Mouse (Mus musculus): ENCODE results near the gene Basp1. TPM values are rescaled to one million over a fixed set of nuclear protein-coding genes. Genes with fewer than 3 reads are reported as not detected.

Gene Basp1
- polyA plus RNA-seq, 1 experiment from 2014 or later: 2.0 TPM

DNA sequence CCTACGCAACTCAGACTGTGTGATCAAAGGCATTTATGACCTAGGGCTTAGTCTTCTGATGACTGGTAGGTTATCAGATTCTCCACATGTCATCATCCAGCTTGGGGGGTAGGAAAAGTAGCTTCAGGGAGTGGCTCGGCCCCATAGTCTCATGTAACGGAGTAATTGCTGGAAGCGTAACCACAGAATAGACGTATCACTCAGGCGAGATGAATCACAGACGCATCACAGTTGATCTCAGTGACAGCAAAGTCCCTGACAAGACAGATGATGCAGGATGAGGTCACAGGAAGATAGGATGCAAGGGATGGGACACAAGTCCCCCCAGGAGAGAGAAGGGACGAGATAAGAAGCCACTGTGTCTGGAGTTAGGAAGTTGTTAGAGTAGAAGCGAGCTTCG, 30.6 kb upstream of the Basp1 start:
- H3K27ac ChIP-seq (replicated peaks): no peak overlapping the region
- WGBS (ENCODE audit: insufficient replicate concordance): 60% methylated on average over 10 of the region's 10 CpGs
- no peak overlapping the region for H3K4me3 ChIP-seq (replicated peaks)
- no peak overlapping the region for H3K4me2 ChIP-seq
- no peaks in the 10 kb centered on the region for H3K36me3 ChIP-seq (replicated peaks)
- no peaks in the 10 kb centered on the region for H3K9me3 ChIP-seq (replicated peaks)
- ATAC-seq (ENCODE audit: insufficient read depth): no peak
- peaks cover 5% of the 10 kb centered on the region; the same call in 1 of the 2 replicates for H3K27me3 ChIP-seq
- 0 out of 2 replicates have a peak, but pooled peaks cover 3% of the 10 kb centered on the region for H3K4me1 ChIP-seq (replicated peaks)
- no peak overlapping the region for H3K9ac ChIP-seq

DNA sequence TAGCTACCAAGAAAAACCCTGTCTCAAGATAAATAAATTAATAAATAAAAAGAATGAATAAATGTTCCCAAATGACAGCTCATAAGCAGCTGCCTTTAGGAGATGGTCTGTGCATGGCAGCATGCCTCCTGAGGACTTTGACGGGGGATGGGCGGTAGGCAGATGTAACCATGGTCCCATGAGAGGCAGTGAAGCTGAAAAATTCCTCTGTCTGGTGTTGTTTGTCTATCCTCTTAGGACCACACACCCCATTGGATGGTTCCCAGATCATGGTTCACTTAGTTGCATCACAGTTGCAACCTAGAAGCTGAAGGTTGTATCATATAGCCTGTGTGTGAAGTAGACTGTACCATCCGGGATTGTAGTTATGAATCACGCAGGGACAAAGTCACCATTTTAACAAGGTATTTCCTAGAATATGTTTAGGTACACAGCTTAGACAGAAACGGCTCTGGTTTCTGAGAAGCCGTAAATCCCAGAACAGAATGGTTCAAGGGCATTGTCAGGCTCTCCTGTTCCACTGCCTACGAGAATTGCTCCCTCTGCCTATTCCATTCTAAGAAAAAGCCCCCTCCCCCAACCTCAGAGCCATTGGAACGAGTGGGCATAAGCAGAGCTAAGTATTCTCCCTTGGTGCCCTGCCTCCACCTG, 29.7 kb upstream of the Basp1 start:
- no peaks in the 10 kb centered on the region for H3K36me3 ChIP-seq (replicated peaks)
- peaks cover 5% of the 10 kb centered on the region; the same call in 1 of the 2 replicates for H3K27me3 ChIP-seq
- no peak for ATAC-seq (ENCODE audit: insufficient read depth)
- WGBS (ENCODE audit: insufficient replicate concordance): 57% methylated on average over 8 of the region's 8 CpGs
- no peak overlapping the region for H3K4me3 ChIP-seq (replicated peaks)
- H3K4me1 ChIP-seq (replicated peaks): 0 out of 2 replicates have a peak, but pooled peaks cover 3% of the 10 kb centered on the region
- no peak overlapping the region for H3K4me2 ChIP-seq
- H3K9me3 ChIP-seq (replicated peaks): no peaks in the 10 kb centered on the region
- no peak overlapping the region for H3K27ac ChIP-seq (replicated peaks)
- no peak overlapping the region for H3K9ac ChIP-seq

DNA sequence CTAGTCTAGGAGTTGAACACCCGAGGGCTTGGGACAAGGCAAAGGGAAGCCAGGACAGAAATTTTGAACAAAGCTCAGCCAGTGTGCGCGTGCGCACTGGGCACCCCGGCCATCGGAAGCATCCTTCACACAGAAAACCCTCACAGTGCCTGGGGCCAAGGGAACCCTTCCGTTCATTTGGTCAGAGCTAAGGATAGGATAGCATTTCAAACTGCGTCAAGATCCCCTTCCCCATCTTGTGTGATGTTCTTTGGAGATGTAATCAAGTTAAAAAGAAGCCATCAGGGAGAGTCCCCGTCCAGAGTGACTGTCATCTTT, 28.3 kb upstream of the Basp1 start:
- 71% methylated on average over 9 of the region's 9 CpGs for WGBS (ENCODE audit: insufficient replicate concordance)
- H3K4me3 ChIP-seq (replicated peaks): no peak overlapping the region
- no peaks in the 10 kb centered on the region for H3K9me3 ChIP-seq (replicated peaks)
- 0 out of 2 replicates have a peak, but pooled peaks cover 3% of the 10 kb centered on the region for H3K4me1 ChIP-seq (replicated peaks)
- H3K36me3 ChIP-seq (replicated peaks): no peaks in the 10 kb centered on the region
- no peak overlapping the region for H3K4me2 ChIP-seq
- H3K9ac ChIP-seq: no peak overlapping the region
- no peak overlapping the region for H3K27ac ChIP-seq (replicated peaks)
- ATAC-seq (ENCODE audit: insufficient read depth): no peak
- peaks cover 5% of the 10 kb centered on the region; the same call in 1 of the 2 replicates for H3K27me3 ChIP-seq

DNA sequence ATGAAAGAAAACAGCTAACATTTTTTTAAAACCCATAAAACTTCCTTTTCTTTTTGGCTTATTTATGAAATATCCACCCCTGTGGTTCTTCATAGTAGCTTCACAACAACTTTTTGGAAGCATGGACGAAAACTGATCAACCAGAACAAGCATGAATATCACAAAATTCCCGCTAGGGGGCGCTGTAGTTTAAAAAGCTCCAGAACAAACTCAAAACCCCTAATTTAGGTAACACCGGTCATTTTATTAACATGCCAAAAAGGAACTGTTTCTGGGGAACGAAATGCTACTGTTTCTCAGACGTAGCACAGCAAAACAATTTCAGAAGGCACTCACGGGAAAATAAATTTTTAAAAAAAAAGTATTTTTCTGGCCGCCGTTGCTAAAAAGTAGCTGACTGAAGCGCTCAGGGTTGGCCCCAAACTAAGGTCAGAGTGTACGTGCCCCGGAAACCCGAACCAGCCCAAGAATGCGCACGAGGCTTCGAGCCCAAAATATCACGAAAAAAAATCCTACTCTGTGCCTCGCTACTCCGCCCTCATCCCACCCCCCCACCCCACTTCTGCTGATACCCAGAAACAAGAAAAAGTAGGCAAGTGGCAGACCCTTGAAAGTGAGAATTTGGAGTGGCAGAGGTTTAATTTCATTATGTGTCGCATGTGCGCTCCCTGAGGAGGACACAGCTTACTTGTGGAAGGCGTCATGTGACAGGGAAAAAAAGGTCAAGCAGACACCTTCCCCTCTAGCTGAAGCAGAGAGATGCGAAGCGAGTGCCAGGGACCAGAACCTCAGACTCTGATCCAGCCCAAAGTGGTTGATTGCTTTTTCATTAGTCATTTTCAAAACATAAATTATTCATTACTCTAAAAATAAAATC, 27.7 kb upstream of the Basp1 start:
- H3K4me1 ChIP-seq (replicated peaks): 0 out of 2 replicates have a peak, but pooled peaks cover 3% of the 10 kb centered on the region
- ATAC-seq (ENCODE audit: insufficient read depth): no peak
- H3K36me3 ChIP-seq (replicated peaks): no peaks in the 10 kb centered on the region
- 0 out of 2 replicates have a peak overlapping the region, but pooled peaks have one; percentile 15 for H3K4me3 ChIP-seq (replicated peaks)
- no peak overlapping the region for H3K9ac ChIP-seq
- WGBS (ENCODE audit: insufficient replicate concordance): 13% methylated on average over 24 of the region's 24 CpGs
- H3K27ac ChIP-seq (replicated peaks): no peak overlapping the region
- H3K4me2 ChIP-seq: peak overlapping the region; percentile 48
- peaks cover 5% of the 10 kb centered on the region; the same call in 1 of the 2 replicates for H3K27me3 ChIP-seq
- no peaks in the 10 kb centered on the region for H3K9me3 ChIP-seq (replicated peaks)

DNA sequence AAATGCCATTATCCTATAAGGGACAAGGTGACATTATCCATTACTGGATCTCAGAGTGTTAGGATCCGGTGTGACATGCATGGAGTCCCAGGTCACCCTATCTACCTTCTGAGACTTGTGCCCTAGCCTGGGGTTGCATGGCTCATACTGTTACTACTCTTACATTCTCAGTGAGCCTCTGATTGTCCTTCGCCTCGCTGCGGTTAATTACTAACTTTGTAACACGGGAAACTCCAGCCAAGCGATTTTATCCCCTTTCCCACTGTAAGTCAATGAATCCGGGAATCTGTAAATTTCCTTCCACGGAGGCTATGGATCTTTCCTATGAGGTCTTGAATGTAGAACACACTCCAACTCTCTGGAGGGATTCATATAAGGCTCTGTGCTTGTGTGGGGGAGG, 26.8 kb upstream of the Basp1 start:
- H3K27me3 ChIP-seq: peaks cover 2% of the 10 kb centered on the region; the same call in 1 of the 2 replicates
- H3K9me3 ChIP-seq (replicated peaks): no peaks in the 10 kb centered on the region
- H3K4me3 ChIP-seq (replicated peaks): no peak overlapping the region
- 63% methylated on average over 8 of the region's 8 CpGs for WGBS (ENCODE audit: insufficient replicate concordance)
- H3K36me3 ChIP-seq (replicated peaks): no peaks in the 10 kb centered on the region
- H3K4me1 ChIP-seq (replicated peaks): 0 out of 2 replicates have a peak, but pooled peaks cover 3% of the 10 kb centered on the region
- H3K4me2 ChIP-seq: no peak overlapping the region
- no peak overlapping the region for H3K27ac ChIP-seq (replicated peaks)
- no peak for ATAC-seq (ENCODE audit: insufficient read depth)
- no peak overlapping the region for H3K9ac ChIP-seq

DNA sequence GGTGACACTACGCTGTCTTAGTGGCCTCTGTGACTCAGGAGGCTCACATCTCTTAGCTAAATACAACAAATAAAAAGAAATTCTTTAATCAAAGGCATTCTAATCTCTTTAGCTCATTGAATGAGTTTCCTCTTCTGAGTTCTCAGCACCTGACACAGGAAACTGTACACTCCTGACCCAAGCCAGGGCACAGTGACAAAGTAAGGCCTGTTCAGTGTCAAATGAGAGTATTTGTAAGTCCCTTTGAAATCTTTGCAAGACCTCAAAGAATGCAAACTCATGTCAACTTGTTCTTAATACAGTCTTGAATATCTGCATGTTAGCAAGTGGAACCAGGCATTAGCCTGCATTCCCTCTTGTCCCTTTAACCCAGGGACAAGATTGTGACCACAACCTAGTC, 18.8 kb upstream of the Basp1 start:
- WGBS (ENCODE audit: insufficient replicate concordance): 74% methylated on average over 1 of the region's 1 CpGs
- no peaks in the 10 kb centered on the region for H3K9me3 ChIP-seq (replicated peaks)
- H3K9ac ChIP-seq: no peak overlapping the region
- no peaks in the 10 kb centered on the region for H3K27me3 ChIP-seq
- ATAC-seq (ENCODE audit: insufficient read depth): no peak
- no peak overlapping the region for H3K4me3 ChIP-seq (replicated peaks)
- no peaks in the 10 kb centered on the region for H3K4me1 ChIP-seq (replicated peaks)
- no peaks in the 10 kb centered on the region for H3K36me3 ChIP-seq (replicated peaks)
- no peak overlapping the region for H3K27ac ChIP-seq (replicated peaks)
- H3K4me2 ChIP-seq: no peak overlapping the region

DNA sequence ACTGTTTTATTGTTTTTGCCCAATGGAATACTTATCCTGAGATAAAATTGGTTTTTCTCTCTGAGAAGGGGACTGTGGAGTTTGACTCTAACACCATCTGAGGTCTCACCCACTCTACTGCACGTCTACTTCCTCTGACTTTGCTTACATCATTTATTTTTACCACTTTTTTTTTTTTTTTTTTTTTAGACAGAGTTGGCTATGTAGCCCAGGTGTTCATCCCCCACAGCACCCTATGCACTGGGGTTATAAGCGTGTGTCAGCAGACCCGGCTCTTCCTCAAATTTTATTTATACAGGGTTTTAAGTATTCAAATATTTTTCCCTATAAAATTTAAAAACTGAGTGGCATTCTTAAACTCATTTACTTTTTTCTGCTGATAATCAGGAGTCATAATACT, 16.6 kb upstream of the Basp1 start:
- no peak for ATAC-seq (ENCODE audit: insufficient read depth)
- no peak overlapping the region for H3K27ac ChIP-seq (replicated peaks)

DNA sequence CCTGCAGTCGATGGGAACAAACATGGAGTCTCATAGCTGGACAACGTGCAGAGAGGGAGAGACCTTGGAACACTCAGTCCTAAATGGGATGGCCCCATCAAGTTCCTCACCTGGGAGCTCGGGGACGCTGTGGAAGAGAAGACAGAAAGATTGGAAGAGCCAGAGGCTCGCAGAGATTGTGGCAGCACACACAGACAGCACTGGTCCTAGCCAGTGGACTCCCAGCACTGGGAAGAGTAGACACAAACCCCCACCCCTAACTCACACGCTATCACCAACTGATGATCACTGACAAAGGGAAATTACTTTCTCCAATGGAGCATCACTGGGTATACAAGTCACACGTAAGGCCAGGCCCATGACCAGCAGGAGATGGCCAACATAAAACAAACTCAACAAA, 15.4 kb upstream of the Basp1 start:
- no peak for ATAC-seq (ENCODE audit: insufficient read depth)
- Histone ChIP-seq H3K9ac (no peak overlapping the region), H3K4me2 (no peak overlapping the region), H3K4me1 (replicated peaks) (no peaks in the 10 kb centered on the region), H3K27ac (replicated peaks) (no peak overlapping the region), H3K36me3 (replicated peaks) (no peaks in the 10 kb centered on the region), H3K4me3 (replicated peaks) (no peak overlapping the region), H3K9me3 (replicated peaks) (no peaks in the 10 kb centered on the region), H3K27me3 (no peaks in the 10 kb centered on the region)
- WGBS (ENCODE audit: insufficient replicate concordance): 53% methylated on average over 7 of the region's 7 CpGs

More for the DNA sequence above, 16.6 kb upstream of the Basp1 start:
- no peak overlapping the region for H3K4me3 ChIP-seq (replicated peaks)
- no peaks in the 10 kb centered on the region for H3K27me3 ChIP-seq
- no peak overlapping the region for H3K9ac ChIP-seq
- H3K4me2 ChIP-seq: no peak overlapping the region
- 39% methylated on average over 3 of the region's 3 CpGs for WGBS (ENCODE audit: insufficient replicate concordance)
- H3K4me1 ChIP-seq (replicated peaks): no peaks in the 10 kb centered on the region
- no peaks in the 10 kb centered on the region for H3K36me3 ChIP-seq (replicated peaks)
- no peaks in the 10 kb centered on the region for H3K9me3 ChIP-seq (replicated peaks)

DNA sequence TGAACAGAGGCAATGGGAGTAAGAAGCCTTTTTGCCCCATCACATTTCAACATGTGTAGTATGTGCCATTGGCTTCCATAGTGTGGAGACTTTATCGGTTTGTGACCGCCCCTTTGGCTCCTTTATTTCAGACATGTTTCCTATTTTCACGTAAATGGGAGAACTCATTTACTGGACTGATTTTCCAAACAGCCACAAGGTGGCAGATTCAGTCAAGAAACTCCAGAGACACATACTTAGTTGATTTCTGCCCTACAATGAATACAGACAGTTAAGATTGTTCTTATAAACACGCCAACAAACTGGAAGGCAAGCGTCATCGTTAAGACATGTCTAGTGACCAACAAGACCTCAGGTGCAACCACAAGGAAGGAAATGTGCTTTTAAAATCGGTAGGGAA, 15.0 kb upstream of the Basp1 start:
- no peak overlapping the region for H3K9ac ChIP-seq
- no peaks in the 10 kb centered on the region for H3K36me3 ChIP-seq (replicated peaks)
- 36% methylated on average over 7 of the region's 7 CpGs for WGBS (ENCODE audit: insufficient replicate concordance)

DNA sequence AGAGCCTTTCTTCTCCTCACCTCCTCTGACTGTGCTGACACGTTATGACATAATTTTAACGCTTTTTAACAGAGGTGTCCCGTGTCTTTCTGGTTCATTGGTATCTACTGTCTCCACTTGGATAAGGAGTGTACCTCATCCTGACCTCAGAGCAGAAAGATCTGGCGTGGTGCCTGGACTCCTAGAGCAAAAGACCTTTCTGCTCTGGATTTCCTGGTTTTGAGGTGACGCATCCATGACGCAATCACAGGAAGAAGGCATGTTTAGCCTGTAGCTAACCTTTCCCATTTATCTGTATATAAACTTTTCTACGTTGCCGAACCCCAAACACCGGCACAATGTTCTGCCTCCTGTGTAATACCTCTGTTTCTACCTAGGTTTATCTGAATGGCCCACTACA, 6.7 kb upstream of the Basp1 start:
- Histone ChIP-seq H3K4me3 (replicated peaks) (no peak overlapping the region), H3K27ac (replicated peaks) (no peak overlapping the region), H3K9ac (no peak overlapping the region), H3K4me1 (replicated peaks) (no peaks in the 10 kb centered on the region), H3K4me2 (no peak overlapping the region), H3K9me3 (replicated peaks) (no peaks in the 10 kb centered on the region), H3K27me3 (peaks cover under 1% of the 10 kb centered on the region; the same call in 1 of the 2 replicates), H3K36me3 (replicated peaks) (no peaks in the 10 kb centered on the region)
- WGBS (ENCODE audit: insufficient replicate concordance): 61% methylated on average over 9 of the region's 9 CpGs
- ATAC-seq (ENCODE audit: insufficient read depth): no peak

More for the DNA sequence above, 15.0 kb upstream of the Basp1 start:
- no peaks in the 10 kb centered on the region for H3K27me3 ChIP-seq
- ATAC-seq (ENCODE audit: insufficient read depth): no peak
- H3K27ac ChIP-seq (replicated peaks): no peak overlapping the region
- H3K4me2 ChIP-seq: no peak overlapping the region
- H3K4me1 ChIP-seq (replicated peaks): no peaks in the 10 kb centered on the region
- no peaks in the 10 kb centered on the region for H3K9me3 ChIP-seq (replicated peaks)
- H3K4me3 ChIP-seq (replicated peaks): no peak overlapping the region

DNA sequence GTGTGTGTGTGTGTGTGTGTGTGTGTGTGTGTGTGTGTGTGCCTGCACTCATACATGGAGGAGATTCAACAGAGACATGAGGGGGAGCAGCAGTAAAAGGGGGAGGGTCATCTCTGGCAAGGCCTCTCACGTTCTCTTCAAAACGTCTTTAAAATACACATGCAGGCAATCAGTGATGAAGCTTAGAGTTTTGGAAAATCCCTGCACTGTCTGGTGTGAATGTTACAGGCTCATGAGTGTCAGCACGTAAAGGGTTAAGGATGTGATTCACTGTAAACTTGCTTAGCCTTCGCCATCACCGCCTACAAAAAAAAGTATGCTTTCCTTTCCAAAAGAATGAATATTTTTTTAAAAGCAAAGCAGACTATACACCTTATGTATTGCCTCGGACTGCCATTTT, 2.8 kb upstream of the Basp1 start:
- no peak overlapping the region for H3K9ac ChIP-seq
- H3K27me3 ChIP-seq: peaks cover 39% of the 10 kb centered on the region
- no peaks in the 10 kb centered on the region for H3K36me3 ChIP-seq (replicated peaks)
- H3K4me3 ChIP-seq (replicated peaks): no peak overlapping the region
- no peak for ATAC-seq (ENCODE audit: insufficient read depth)
- H3K9me3 ChIP-seq (replicated peaks): no peaks in the 10 kb centered on the region
- H3K4me1 ChIP-seq (replicated peaks): peaks cover 11% of the 10 kb centered on the region
- 51% methylated on average over 6 of the region's 6 CpGs for WGBS (ENCODE audit: insufficient replicate concordance)
- H3K4me2 ChIP-seq: no peak overlapping the region
- no peak overlapping the region for H3K27ac ChIP-seq (replicated peaks)
